Mouse (Mus musculus) neural tube, embryonic 11.5 days (tissue): ENCODE data around the gene Prdm11. TPM values are rescaled to one million over a fixed set of nuclear protein-coding genes. Genes with fewer than 3 reads are reported as not detected.
A peak's percentile ranks its signal among the peaks of the same experiment; 100 is the strongest.

Experiments used
- ATAC-seq: fragments of 200-750 bp; cut with Nextera tagmentation; 2 replicates; pipeline ENCODE4 v1.8.0; 2017; ENCODE audit warnings: moderate number of reproducible peaks, mild to moderate bottlenecking, moderate TSS enrichment, moderate library complexity; ENCODE audit not compliant: insufficient read depth, low FRiP score, low TSS enrichment
- DNase-seq: peaks from one replicate; pipeline ENCODE4 v3.0.0-alpha.2; 2015; ENCODE audit warnings: low spot score
- H3K27ac ChIP-seq: fragments of 300-500 bp; sonication (generic); 2 replicates; pipeline ENCODE4 v1.5.1; 2014; ENCODE audit warnings: low read depth, mild to moderate bottlenecking, low read length
- H3K27me3 ChIP-seq: fragments of 300-500 bp; sonication (generic); 2 replicates; pipeline ENCODE4 v1.6.1; 2014; ENCODE audit warnings: mild to moderate bottlenecking, low read length, mixed read lengths; ENCODE audit not compliant: control insufficient read depth, insufficient read depth
- H3K36me3 ChIP-seq: fragments of 300-500 bp; sonication (generic); 2 replicates; pipeline ENCODE4 v1.6.1; 2014; ENCODE audit warnings: mild to moderate bottlenecking, low read length, moderate library complexity, mixed read lengths; ENCODE audit not compliant: control insufficient read depth, insufficient read depth
- H3K4me1 ChIP-seq: fragments of 300-500 bp; sonication (generic); 2 replicates; pipeline ENCODE4 v1.6.1; 2014; ENCODE audit warnings: low read length, mixed read lengths; ENCODE audit not compliant: control insufficient read depth, insufficient read depth
- H3K4me2 ChIP-seq: fragments of 300-500 bp; sonication (generic); 2 replicates; pipeline ENCODE4 v1.6.1; 2014; ENCODE audit warnings: low read depth, mild to moderate bottlenecking, moderate library complexity
- H3K4me3 ChIP-seq: fragments of 300-500 bp; sonication (generic); 2 replicates; pipeline ENCODE4 v1.5.1; 2014; ENCODE audit warnings: low read depth, low read length
- H3K9ac ChIP-seq: fragments of 300-500 bp; sonication (generic); 2 replicates; pipeline ENCODE4 v1.6.1; 2014; ENCODE audit warnings: mild to moderate bottlenecking, low read length
- H3K9me3 ChIP-seq: fragments of 300-500 bp; sonication (generic); 2 replicates; pipeline ENCODE4 v1.6.1; 2016; ENCODE audit warnings: low read length; ENCODE audit not compliant: control insufficient read depth
- WGBS: fragments of 180-500 bp; shearing (Covaris S2); extraction: QIAGEN DNeasy Blood & Tissue Kit; methylation state at CpG from one replicate; pipeline ENCODE4 v1.1.7; 2014; 5-methylcytosine and 5-hydroxymethylcytosine counted together
- polyA plus RNA-seq: library from polyadenylated mRNA; unstranded; fragments of >200 nt; fragmentation: Nextera tagmentation; extraction: Ambion mirVana; gene quantifications from 2 replicates; pipeline ENCODE4 v1.2.1, GENCODE M21; 2014

The Prdm11 gene
- polyA plus RNA-seq, 1 experiment from 2014 or later = 1.2 TPM

DNA sequence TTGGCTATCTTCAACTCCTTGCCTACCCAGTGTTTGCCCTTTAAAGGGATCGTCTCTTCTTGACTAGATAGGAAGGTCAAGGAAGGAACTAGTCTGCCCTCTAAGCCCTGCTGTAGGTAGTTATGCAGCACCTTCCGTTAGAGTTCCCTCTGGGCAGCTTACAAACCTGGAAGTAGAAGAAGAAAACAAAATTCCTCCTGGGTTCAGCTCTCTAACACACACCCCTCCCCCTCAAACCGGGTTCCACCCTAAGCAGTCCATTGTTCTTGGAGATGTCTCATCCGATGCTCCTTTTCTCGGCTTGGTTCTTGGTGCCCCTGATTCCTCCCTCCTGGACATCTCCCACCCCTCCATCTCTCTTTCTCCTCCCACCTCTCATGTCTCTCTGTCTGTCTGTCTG is 116.3 kb downstream of the Prdm11 start:
- H3K4me3 ChIP-seq = no peak overlapping the region
- H3K4me2 ChIP-seq = no peak overlapping the region
- ATAC-seq (no peak), DNase-seq (no peak)
- no peak overlapping the region for H3K9ac ChIP-seq
- H3K9me3 ChIP-seq = no peaks in the 10 kb centered on the region
- no peaks in the 10 kb centered on the region for H3K36me3 ChIP-seq
- no peak overlapping the region for H3K27ac ChIP-seq
- no peaks in the 10 kb centered on the region for H3K27me3 ChIP-seq
- 74% methylated on average over 5 of the region's 5 CpGs for WGBS
- H3K4me1 ChIP-seq = peaks cover 6% of the 10 kb centered on the region; the same call in 1 of the 2 replicates

DNA sequence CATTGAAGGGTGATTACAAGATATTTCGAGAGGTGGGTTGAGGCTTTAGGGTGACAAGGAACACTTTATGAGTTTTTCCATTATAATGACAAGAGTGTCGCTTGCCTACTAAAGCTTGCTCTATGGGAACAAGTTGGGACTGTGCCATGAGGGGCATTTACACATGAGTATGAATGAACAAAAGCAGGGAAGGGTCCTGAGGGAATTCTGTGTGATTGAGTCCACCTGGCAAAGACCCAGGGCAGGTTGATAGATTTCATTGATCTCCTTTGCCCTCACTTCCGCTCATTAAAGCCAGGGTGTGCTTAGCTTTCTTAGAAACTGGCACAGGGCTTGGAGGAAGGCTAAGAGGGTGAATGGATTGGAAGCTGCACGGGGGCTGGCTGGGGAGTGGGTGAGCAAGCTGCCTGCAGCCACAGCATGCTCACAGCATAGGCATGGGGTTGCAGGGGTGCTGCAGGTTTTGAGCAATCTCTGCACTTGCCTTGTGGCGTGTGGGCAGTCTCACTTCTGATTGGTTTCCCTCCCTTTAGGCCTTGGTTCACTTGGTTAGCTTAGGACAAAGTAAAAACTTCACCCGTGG is 121.2 kb downstream of the Prdm11 start:
- H3K27ac ChIP-seq = no peak overlapping the region

DNA sequence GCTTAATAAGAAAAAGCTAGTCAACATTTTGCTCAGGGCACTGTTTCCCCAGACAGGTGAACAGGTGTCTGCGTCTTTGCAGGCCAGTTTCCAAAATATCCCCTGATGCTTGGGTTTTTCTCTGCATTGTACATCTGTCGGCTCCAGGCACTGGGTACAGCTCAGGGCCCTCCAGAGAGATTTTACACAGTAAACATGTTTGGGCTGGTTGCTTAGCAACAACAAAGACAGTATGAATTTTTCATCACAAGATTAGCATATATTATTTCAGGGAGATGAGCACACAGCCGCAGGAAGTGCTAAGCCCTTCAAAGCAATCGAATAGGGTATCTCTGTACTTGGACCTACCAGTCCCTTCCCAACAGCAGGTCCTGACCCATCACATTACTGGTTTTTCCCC is 125.3 kb downstream of the Prdm11 start:
- ATAC-seq (no peak), DNase-seq (no peak)
- H3K4me2 ChIP-seq = no peak overlapping the region
- H3K4me1 ChIP-seq = peaks cover 11% of the 10 kb centered on the region
- no peak overlapping the region for H3K9ac ChIP-seq
- no peaks in the 10 kb centered on the region for H3K27me3 ChIP-seq
- H3K9me3 ChIP-seq = no peaks in the 10 kb centered on the region
- H3K4me3 ChIP-seq = no peak overlapping the region
- H3K36me3 ChIP-seq = no peaks in the 10 kb centered on the region
- WGBS = 77% methylated on average over 4 of the region's 4 CpGs
- H3K27ac ChIP-seq = no peak overlapping the region

More for the DNA sequence above, 121.2 kb downstream of the Prdm11 start:
- H3K27me3 ChIP-seq = no peaks in the 10 kb centered on the region
- no peak overlapping the region for H3K4me3 ChIP-seq
- no peaks in the 10 kb centered on the region for H3K9me3 ChIP-seq
- no peak for DNase-seq
- H3K36me3 ChIP-seq = no peaks in the 10 kb centered on the region
- H3K4me1 ChIP-seq = no peaks in the 10 kb centered on the region
- no peak for ATAC-seq
- H3K9ac ChIP-seq = no peak overlapping the region
- 75% methylated on average over 6 of the region's 6 CpGs for WGBS
- no peak overlapping the region for H3K4me2 ChIP-seq

DNA sequence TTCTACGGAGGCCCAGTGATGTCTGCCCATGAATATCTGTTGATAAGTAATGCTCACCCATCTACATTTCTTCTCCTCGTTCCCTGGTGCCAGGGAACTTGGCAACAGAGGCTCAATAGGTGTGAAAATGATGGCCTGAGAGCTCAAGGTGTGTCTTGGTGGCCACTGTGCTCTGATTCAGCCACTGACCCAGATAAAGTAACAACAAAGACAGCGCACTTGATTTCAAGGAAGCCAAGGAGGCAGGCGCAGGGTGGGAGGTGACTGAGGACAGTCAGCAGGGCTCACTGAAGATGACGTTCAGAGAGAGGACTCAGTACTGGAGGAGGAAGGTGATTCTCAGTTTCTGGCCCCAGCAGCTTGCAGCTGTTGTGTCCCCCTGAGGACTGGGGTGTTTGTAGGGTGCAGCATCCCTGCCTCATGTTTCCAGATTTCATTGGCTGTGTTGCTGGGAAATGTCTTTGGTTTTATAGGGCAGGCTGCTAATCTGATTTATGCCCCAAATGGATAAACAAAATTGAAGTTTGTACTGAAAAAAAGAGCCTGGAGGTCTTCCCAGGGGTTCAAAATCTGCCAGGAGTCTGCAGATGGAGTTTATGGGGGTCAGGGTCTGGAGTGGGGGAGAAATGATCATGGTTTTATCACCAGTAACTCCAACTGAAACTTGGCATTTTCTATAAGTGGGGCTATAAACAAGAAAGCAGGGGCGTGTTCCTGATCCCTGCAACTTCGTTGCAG is 128.4 kb downstream of the Prdm11 start:
- ATAC-seq = no peak
- H3K4me1 ChIP-seq = peaks cover 18% of the 10 kb centered on the region
- peaks cover 6% of the 10 kb centered on the region for H3K27me3 ChIP-seq
- H3K4me3 ChIP-seq = no peak overlapping the region
- no peak for DNase-seq
- no peaks in the 10 kb centered on the region for H3K9me3 ChIP-seq
- H3K4me2 ChIP-seq = no peak overlapping the region
- WGBS = 46% methylated on average over 7 of the region's 7 CpGs
- no peak overlapping the region; the same call in 1 of the 2 replicates for H3K27ac ChIP-seq
- H3K9ac ChIP-seq = no peak overlapping the region
- no peaks in the 10 kb centered on the region for H3K36me3 ChIP-seq

DNA sequence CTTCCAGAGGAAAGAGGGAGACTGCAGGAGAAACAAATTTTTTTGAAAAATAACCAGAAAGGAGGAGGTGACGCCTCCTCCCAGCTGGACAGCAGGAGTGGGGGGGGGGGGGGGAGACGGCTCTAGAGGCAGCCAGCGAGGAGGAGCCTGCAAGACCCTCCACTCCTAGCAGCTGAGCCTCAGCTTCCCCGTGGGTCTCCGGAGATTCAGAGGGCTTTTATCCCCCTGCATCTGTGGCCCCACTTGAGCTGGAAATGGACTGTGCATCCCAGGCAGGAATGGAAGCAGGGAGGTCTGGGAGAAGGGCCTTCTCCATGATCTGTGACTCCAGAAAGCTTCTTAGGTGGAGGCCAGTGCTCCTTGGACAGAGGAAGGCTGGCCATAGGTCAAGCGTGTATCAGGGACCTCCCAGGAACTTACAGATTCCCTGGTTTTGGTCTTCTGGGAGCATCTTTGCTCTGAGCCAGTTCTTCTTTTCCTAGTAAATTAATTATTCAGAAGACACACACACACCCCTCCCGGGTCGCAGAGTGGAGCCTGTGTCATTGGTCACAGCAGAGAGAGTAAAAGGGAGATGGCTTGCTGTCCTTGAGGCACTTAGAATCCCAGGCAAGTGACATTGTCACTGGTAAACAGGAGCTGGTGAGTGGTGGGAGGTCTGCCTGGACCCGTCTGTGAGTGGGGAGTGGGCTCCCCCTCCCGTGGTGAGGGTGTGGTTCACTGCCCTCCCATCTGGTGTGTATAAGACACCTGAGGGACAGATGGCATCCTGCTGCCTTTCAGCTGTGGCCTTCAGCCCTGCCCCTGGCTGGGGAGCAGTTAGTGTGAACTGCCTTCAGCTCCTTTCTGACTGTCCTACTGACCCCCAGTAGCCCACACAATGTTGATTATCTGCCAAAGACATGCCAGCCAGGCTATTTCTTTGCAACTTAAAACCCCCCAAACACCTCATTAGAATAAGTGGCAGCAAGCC is 130.0 kb downstream of the Prdm11 start:
- peak overlapping the region; percentile 37 for H3K4me3 ChIP-seq
- no peaks in the 10 kb centered on the region for H3K9me3 ChIP-seq
- H3K27ac ChIP-seq = 0 out of 2 replicates have a peak overlapping the region, but pooled peaks have one; percentile 1
- no peak overlapping the region; the same call in none of the 2 replicates for H3K9ac ChIP-seq
- H3K36me3 ChIP-seq = no peaks in the 10 kb centered on the region
- peaks cover 24% of the 10 kb centered on the region for H3K4me1 ChIP-seq
- 14% methylated on average over 9 of the region's 10 CpGs for WGBS
- DNase-seq (peak; percentile 47), ATAC-seq (0 out of 2 replicates have a peak, but pooled peaks have one; percentile 25)
- H3K4me2 ChIP-seq = peak overlapping the region; percentile 84
- peaks cover 6% of the 10 kb centered on the region for H3K27me3 ChIP-seq

Other genes starting within 250 kb of the Prdm11 start
- gene Syt13, start 131.1 kb downstream of the Prdm11 start, polyA plus RNA-seq = 20.4 and 25.0 TPM in 2 replicates
- 228 and 261 TPM in 2 replicates for gene Trp53i11, start 141.4 kb upstream of the Prdm11 start, polyA plus RNA-seq